Mouse (Mus musculus) thymus, adult 2 months (tissue): ENCODE measurements at regions not wholly inside any gene's neighbourhood (a gene's known extent, or its start where the extent isn't known, plus 50 kb on each side); places are given as distances from the start of the nearest gene placed in this dataset.

ENCODE experiments used
- DNase-seq: peaks from one replicate; pipeline ENCODE4 v3.0.0; 2021
- H3K27ac ChIP-seq: fragments of 200-500 bp; 2 replicates; pipeline ENCODE4 v1.5.1; 2012; ENCODE audit warnings: low read length, control low read depth; ENCODE audit not compliant: control insufficient read depth, insufficient read depth
- H3K27me3 ChIP-seq: fragments of 200-500 bp; 2 replicates; pipeline ENCODE4 v1.6.1; 2012; ENCODE audit warnings: mild to moderate bottlenecking, low read length, moderate library complexity, mixed read lengths; ENCODE audit not compliant: control insufficient read depth, insufficient read depth
- H3K36me3 ChIP-seq: fragments of 200-500 bp; 2 replicates; pipeline ENCODE4 v1.6.1; 2012; ENCODE audit warnings: mild to moderate bottlenecking, low read length, moderate library complexity; ENCODE audit not compliant: control insufficient read depth, insufficient read depth
- H3K4me1 ChIP-seq: fragments of 200-500 bp; replicated peaks from 2 replicates; pipeline ENCODE4 v1.6.1; 2012; ENCODE audit warnings: low read length; ENCODE audit not compliant: control insufficient read depth, insufficient read depth
- H3K4me3 ChIP-seq: fragments of 200-500 bp; 2 replicates; pipeline ENCODE4 v1.5.1; 2012; ENCODE audit warnings: mild to moderate bottlenecking, low read length, control low read depth, moderate library complexity; ENCODE audit not compliant: control insufficient read depth, insufficient read depth
- CTCF ChIP-seq: fragments of 200-500 bp; IDR thresholded peaks from 2 replicates; pipeline ENCODE4 v1.5.1; 2012; ENCODE audit warnings: mild to moderate bottlenecking, control low read depth, low read length, moderate library complexity, borderline replicate concordance; ENCODE audit not compliant: control insufficient read depth, poor library complexity, insufficient read depth; ENCODE audit errors: extremely low read depth
- POLR2A ChIP-seq: fragments of 200-500 bp; IDR thresholded peaks from 2 replicates; pipeline ENCODE4 v1.6.1; 2012; ENCODE audit warnings: mild to moderate bottlenecking, low read length, control low read depth, moderate library complexity; ENCODE audit not compliant: control insufficient read depth, poor library complexity, insufficient read depth; ENCODE audit errors: extremely low read depth
- WGBS: fragments of 180-500 bp; shearing (Covaris S2); methylation state at CpG from one replicate; pipeline ENCODE4 v1.1.7; 2018; 5-methylcytosine and 5-hydroxymethylcytosine counted together

DNA sequence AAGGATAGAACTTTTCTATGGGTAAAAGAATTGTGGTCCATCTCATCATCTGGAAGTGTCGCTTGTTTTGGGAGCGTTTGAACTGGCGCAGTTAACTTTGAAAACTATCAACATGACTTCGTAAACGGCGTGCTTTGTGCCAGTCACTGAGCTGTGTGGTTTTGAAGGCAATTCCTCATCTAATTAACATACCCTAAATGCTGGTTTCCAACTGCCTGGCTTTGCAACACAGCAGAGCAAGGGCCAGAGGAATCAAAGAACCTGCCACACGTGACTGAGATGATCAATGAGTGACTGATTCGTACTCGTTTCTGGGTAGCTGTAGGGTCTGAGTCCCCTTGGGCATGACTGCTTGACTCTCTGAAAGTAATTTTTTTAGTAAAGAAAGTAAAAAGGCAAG is 129.2 kb upstream of the Krr1 start:
- no peaks in the 10 kb centered on the region for H3K36me3 ChIP-seq
- no peaks in the 10 kb centered on the region for H3K27me3 ChIP-seq
- no peaks in the 10 kb centered on the region for H3K4me1 ChIP-seq
- no peak overlapping the region for H3K27ac ChIP-seq
- no peak for DNase-seq
- TF ChIP-seq POLR2A (no peak), CTCF (no peak)
- 74% methylated on average over 9 of the region's 9 CpGs for WGBS
- H3K4me3 ChIP-seq, result no peak overlapping the region

GRCm38 (mm10) chr10:111844144-111844543 is 128.3 kb upstream of the Krr1 start:
- no peaks in the 10 kb centered on the region for H3K27me3 ChIP-seq
- TF ChIP-seq CTCF, result no peak
- no peak for TF ChIP-seq POLR2A
- H3K4me3 ChIP-seq, result no peak overlapping the region
- no peak for DNase-seq
- WGBS, result 97% methylated on average over 10 of the region's 10 CpGs
- H3K27ac ChIP-seq, result no peak overlapping the region
- H3K36me3 ChIP-seq, result no peaks in the 10 kb centered on the region
- no peaks in the 10 kb centered on the region for H3K4me1 ChIP-seq

DNA sequence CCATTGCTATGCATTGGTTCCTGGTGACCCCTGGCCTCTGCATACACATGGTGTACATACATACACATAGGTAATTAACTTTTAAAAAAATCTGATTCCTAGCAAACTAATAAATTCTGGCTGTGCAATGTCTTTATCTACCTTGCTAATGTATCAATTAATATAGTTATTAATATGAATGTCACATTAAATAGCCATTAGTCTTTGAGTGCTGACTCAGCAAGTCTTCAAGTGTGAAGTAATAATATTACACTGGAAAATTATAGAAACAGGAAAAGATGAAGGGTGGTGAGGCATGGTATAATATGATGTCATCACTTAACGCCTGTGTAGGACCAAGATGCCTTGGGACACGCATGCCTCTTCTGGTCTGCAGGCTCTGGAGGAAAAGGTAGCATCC is 126.5 kb upstream of the Krr1 start:
- no peaks in the 10 kb centered on the region for H3K4me1 ChIP-seq
- WGBS, result 96% methylated on average over 2 of the region's 2 CpGs
- no peak overlapping the region for H3K4me3 ChIP-seq
- DNase-seq, result no peak
- no peaks in the 10 kb centered on the region for H3K36me3 ChIP-seq
- TF ChIP-seq POLR2A (no peak), CTCF (no peak)
- no peaks in the 10 kb centered on the region for H3K27me3 ChIP-seq
- H3K27ac ChIP-seq, result no peak overlapping the region

- no peaks in the 10 kb centered on the region for H3K4me1 ChIP-seq
Measured at GRCm38 (mm10) chr10:111854254-111854653, 118.2 kb upstream of the Krr1 start.

DNA sequence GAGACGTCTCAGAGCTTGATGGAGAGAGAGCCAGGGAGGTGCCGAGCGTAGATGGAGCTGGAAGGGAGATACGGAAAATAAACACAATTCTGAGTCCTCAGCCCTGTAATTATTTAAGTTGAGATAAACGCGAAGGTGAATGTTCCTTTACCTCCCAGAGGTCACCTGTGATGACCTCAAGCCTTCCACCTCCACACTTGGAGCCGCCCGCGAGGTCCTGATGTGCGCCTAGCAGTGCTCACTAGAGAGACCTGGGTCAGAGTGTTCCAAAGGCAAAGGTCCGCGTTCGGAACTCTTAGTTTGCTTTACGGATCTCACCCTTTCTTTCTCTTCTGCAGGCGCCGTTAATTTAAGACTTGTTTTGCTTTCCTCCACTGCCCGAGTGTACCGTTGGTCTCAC is 117.0 kb upstream of the Krr1 start:
- Histone ChIP-seq H3K4me3 (no peak overlapping the region), H3K27ac (no peak overlapping the region), H3K4me1 (no peaks in the 10 kb centered on the region), H3K36me3 (no peaks in the 10 kb centered on the region), H3K27me3 (no peaks in the 10 kb centered on the region)
- 96% methylated on average over 18 of the region's 18 CpGs for WGBS
- no peak for DNase-seq
- no peak for TF ChIP-seq CTCF
- no peak for TF ChIP-seq POLR2A

More at GRCm38 (mm10) chr10:111854254-111854653, 118.2 kb upstream of the Krr1 start:
- TF ChIP-seq POLR2A, result no peak
- no peak for TF ChIP-seq CTCF
- no peaks in the 10 kb centered on the region for H3K27me3 ChIP-seq
- 92% methylated on average over 5 of the region's 5 CpGs for WGBS
- DNase-seq, result no peak
- H3K36me3 ChIP-seq, result no peaks in the 10 kb centered on the region
- no peak overlapping the region for H3K27ac ChIP-seq
- H3K4me3 ChIP-seq, result no peak overlapping the region

DNA sequence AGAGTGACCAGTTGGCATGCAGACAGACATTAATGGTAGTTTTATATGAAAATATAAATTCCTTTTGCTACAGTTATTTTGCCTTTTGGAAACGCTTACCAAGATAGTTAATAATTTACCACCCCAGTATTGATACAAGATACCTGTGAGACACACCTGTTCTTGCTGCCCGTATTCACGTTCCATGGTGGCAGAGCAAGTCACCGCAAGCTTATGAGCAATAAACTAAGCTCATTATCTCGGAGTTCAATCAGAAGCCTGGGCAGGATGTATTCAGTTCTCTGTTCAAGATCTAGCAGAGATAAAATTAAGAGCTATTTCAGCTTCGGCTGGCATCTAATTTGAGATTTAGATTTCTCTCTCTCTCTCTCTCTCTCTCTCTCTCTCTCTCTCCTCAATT is 114.1 kb upstream of the Krr1 start:
- TF ChIP-seq POLR2A (no peak), CTCF (no peak)
- WGBS, result 83% methylated on average over 6 of the region's 6 CpGs
- Histone ChIP-seq H3K4me3 (no peak overlapping the region), H3K4me1 (no peaks in the 10 kb centered on the region), H3K27me3 (no peaks in the 10 kb centered on the region), H3K27ac (no peak overlapping the region), H3K36me3 (no peaks in the 10 kb centered on the region)
- DNase-seq, result no peak

DNA sequence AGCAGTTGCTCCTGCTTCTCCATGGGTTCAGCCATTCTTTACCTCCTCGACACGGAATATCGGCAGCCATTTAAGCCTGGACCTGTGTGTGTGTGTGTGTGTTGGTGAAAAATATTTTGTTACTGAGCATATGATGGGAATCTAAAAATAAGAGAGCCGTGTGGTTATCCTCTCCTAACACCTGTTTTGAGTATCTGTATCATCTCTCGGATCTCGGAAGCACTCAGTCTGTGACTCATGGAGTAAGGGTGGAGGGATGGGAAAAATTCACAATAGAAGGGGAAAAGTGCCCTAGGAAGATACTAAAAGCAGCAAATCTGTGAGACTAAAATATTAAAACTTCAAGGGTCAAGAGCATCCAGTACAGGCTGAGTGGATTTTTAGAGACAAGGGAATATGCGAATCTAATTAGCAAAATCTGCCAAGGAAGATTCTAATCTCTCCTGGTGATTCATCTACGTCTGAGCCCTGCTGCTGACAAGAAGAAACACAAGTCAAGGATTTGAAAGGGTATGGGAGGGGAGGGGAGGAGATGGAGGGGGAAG is 107.1 kb upstream of the Krr1 start:
- H3K27ac ChIP-seq, result no peak overlapping the region
- no peaks in the 10 kb centered on the region for H3K4me1 ChIP-seq
- DNase-seq, result no peak
- WGBS, result 94% methylated on average over 8 of the region's 8 CpGs
- no peaks in the 10 kb centered on the region for H3K27me3 ChIP-seq
- no peak overlapping the region for H3K4me3 ChIP-seq
- TF ChIP-seq POLR2A, result no peak
- no peak for TF ChIP-seq CTCF
- H3K36me3 ChIP-seq, result no peaks in the 10 kb centered on the region

DNA sequence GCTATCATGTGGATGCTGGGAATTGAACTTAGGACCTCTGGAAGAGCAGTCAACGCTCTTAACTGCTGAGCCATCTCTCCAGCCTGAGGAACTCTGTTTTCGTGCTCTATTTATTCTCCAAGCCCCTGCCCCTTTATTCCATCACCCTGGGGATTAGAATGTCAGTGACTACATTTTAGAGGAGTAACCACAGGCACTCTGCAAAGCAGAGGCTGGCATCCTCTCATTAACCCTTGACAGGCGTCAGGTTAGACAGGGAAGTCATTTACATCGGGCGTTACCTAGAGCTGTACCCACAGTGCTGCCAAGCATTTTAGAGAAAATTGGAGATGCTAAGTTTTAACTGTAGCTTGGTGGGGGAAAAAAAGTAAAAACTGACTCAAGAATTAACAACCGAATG is 105.4 kb upstream of the Krr1 start:
- Histone ChIP-seq H3K27ac (no peak overlapping the region), H3K4me1 (no peaks in the 10 kb centered on the region), H3K27me3 (no peaks in the 10 kb centered on the region), H3K4me3 (no peak overlapping the region), H3K36me3 (no peaks in the 10 kb centered on the region)
- no peak for DNase-seq
- TF ChIP-seq CTCF, result no peak
- no peak for TF ChIP-seq POLR2A
- 77% methylated on average over 6 of the region's 6 CpGs for WGBS
